Mouse (Mus musculus): ENCODE measurements around the gene Plekha5. TPM values are rescaled to one million over a fixed set of nuclear protein-coding genes. Genes with fewer than 3 reads are reported as not detected.

Plekha5 gene
- polyA plus RNA-seq, 1 experiment from 2014 or later: 4.8 TPM

- Histone ChIP-seq H3K4me1 (replicated peaks) (peaks cover 5% of the 10 kb centered on the region; the same call in 1 of the 2 replicates), H3K36me3 (0 out of 2 replicates have a peak, but pooled peaks cover 6% of the 10 kb centered on the region), H3K4me3 (replicated peaks) (peak overlapping the region; percentile 74), H3K9ac (peak overlapping the region; percentile 78), H3K27me3 (peaks cover 26% of the 10 kb centered on the region), H3K9me3 (replicated peaks) (no peaks in the 10 kb centered on the region), H3K27ac (peak overlapping the region; percentile 50; the same call in 1 of the 2 replicates), H3K4me2 (peak overlapping the region; percentile 77)
- ATAC-seq (ENCODE audit: low read depth) (no peak), DNase-seq (no peak)
- WGBS (ENCODE audit: insufficient replicate concordance): 5% methylated on average over 17 of the region's 17 CpGs
Measured at GRCm38 (mm10) chr6:140424991-140425361, 1.1 kb downstream of the Plekha5 start.

- H3K4me3 ChIP-seq (replicated peaks): no peak overlapping the region
- H3K27me3 ChIP-seq: peaks cover 9% of the 10 kb centered on the region
- no peak for DNase-seq
- no peak for ATAC-seq (ENCODE audit: low read depth)
- peaks cover 13% of the 10 kb centered on the region for H3K36me3 ChIP-seq
- no peaks in the 10 kb centered on the region for H3K9me3 ChIP-seq (replicated peaks)
- H3K27ac ChIP-seq: no peak overlapping the region
- 69% methylated on average over 8 of the region's 8 CpGs for WGBS (ENCODE audit: insufficient replicate concordance)
- no peak overlapping the region for H3K9ac ChIP-seq
- H3K4me2 ChIP-seq: no peak overlapping the region
- H3K4me1 ChIP-seq (replicated peaks): peaks cover 5% of the 10 kb centered on the region; the same call in 1 of the 2 replicates
Measured at GRCm38 (mm10) chr6:140429236-140429635, 5.4 kb downstream of the Plekha5 start.

GRCm38 (mm10) chr6:140432363-140432762, 8.5 kb downstream of the Plekha5 start:
- ATAC-seq (ENCODE audit: low read depth) (no peak), DNase-seq (no peak)
- 81% methylated on average over 9 of the region's 9 CpGs for WGBS (ENCODE audit: insufficient replicate concordance)
- no peaks in the 10 kb centered on the region for H3K4me1 ChIP-seq (replicated peaks)
- H3K36me3 ChIP-seq: peaks cover 13% of the 10 kb centered on the region
- no peak overlapping the region for H3K4me3 ChIP-seq (replicated peaks)
- no peak overlapping the region for H3K27ac ChIP-seq
- no peaks in the 10 kb centered on the region for H3K9me3 ChIP-seq (replicated peaks)
- no peak overlapping the region for H3K9ac ChIP-seq
- no peaks in the 10 kb centered on the region for H3K27me3 ChIP-seq
- H3K4me2 ChIP-seq: no peak overlapping the region

GRCm38 (mm10) chr6:140443374-140443773, 19.5 kb downstream of the Plekha5 start:
- Histone ChIP-seq H3K4me3 (replicated peaks) (no peak overlapping the region), H3K27me3 (no peaks in the 10 kb centered on the region), H3K4me2 (no peak overlapping the region), H3K27ac (no peak overlapping the region), H3K9me3 (replicated peaks) (no peaks in the 10 kb centered on the region), H3K36me3 (no peaks in the 10 kb centered on the region), H3K4me1 (replicated peaks) (no peaks in the 10 kb centered on the region), H3K9ac (no peak overlapping the region)
- WGBS (ENCODE audit: insufficient replicate concordance): 84% methylated on average over 5 of the region's 5 CpGs
- DNase-seq: peak; percentile 15
- no peak for ATAC-seq (ENCODE audit: low read depth)

- 62% methylated on average over 7 of the region's 7 CpGs for WGBS (ENCODE audit: insufficient replicate concordance)
- Histone ChIP-seq H3K4me2 (no peak overlapping the region), H3K4me1 (replicated peaks) (no peaks in the 10 kb centered on the region), H3K36me3 (no peaks in the 10 kb centered on the region), H3K9ac (no peak overlapping the region), H3K4me3 (replicated peaks) (no peak overlapping the region), H3K27me3 (no peaks in the 10 kb centered on the region), H3K9me3 (replicated peaks) (no peaks in the 10 kb centered on the region), H3K27ac (no peak overlapping the region)
- ATAC-seq (ENCODE audit: low read depth): no peak
- no peak for DNase-seq
Measured at GRCm38 (mm10) chr6:140444147-140444546, 20.3 kb downstream of the Plekha5 start.

GRCm38 (mm10) chr6:140444855-140445465, 21.1 kb downstream of the Plekha5 start:
- 62% methylated on average over 10 of the region's 10 CpGs for WGBS (ENCODE audit: insufficient replicate concordance)
- H3K27ac ChIP-seq: no peak overlapping the region
- no peaks in the 10 kb centered on the region for H3K27me3 ChIP-seq
- ATAC-seq (ENCODE audit: low read depth) (no peak), DNase-seq (no peak)
- no peak overlapping the region for H3K4me2 ChIP-seq
- H3K9me3 ChIP-seq (replicated peaks): no peaks in the 10 kb centered on the region
- no peaks in the 10 kb centered on the region for H3K4me1 ChIP-seq (replicated peaks)
- no peak overlapping the region for H3K9ac ChIP-seq
- no peak overlapping the region for H3K4me3 ChIP-seq (replicated peaks)
- no peaks in the 10 kb centered on the region for H3K36me3 ChIP-seq

GRCm38 (mm10) chr6:140448010-140448739, 24.3 kb downstream of the Plekha5 start:
- H3K4me3 ChIP-seq (replicated peaks): no peak overlapping the region
- DNase-seq: no peak
- no peak overlapping the region for H3K4me2 ChIP-seq
- 85% methylated on average over 21 of the region's 21 CpGs for WGBS (ENCODE audit: insufficient replicate concordance)
- H3K27me3 ChIP-seq: no peaks in the 10 kb centered on the region
- H3K27ac ChIP-seq: no peak overlapping the region
- H3K36me3 ChIP-seq: no peaks in the 10 kb centered on the region
- H3K9ac ChIP-seq: no peak overlapping the region
- ATAC-seq (ENCODE audit: low read depth): no peak
- no peaks in the 10 kb centered on the region for H3K9me3 ChIP-seq (replicated peaks)
- no peaks in the 10 kb centered on the region for H3K4me1 ChIP-seq (replicated peaks)

- H3K9ac ChIP-seq: no peak overlapping the region
- H3K27me3 ChIP-seq: no peaks in the 10 kb centered on the region
- H3K4me2 ChIP-seq: no peak overlapping the region
- H3K27ac ChIP-seq: no peak overlapping the region
- H3K4me1 ChIP-seq (replicated peaks): no peaks in the 10 kb centered on the region
- H3K9me3 ChIP-seq (replicated peaks): no peaks in the 10 kb centered on the region
- WGBS (ENCODE audit: insufficient replicate concordance): 58% methylated on average over 5 of the region's 5 CpGs
- DNase-seq (no peak), ATAC-seq (ENCODE audit: low read depth) (no peak)
- no peaks in the 10 kb centered on the region for H3K36me3 ChIP-seq
- no peak overlapping the region for H3K4me3 ChIP-seq (replicated peaks)
Measured at GRCm38 (mm10) chr6:140450693-140451092, 26.8 kb downstream of the Plekha5 start.

- no peaks in the 10 kb centered on the region for H3K9me3 ChIP-seq (replicated peaks)
- ATAC-seq (ENCODE audit: low read depth) (no peak), DNase-seq (no peak)
- H3K36me3 ChIP-seq: no peaks in the 10 kb centered on the region
- WGBS (ENCODE audit: insufficient replicate concordance): 74% methylated on average over 8 of the region's 8 CpGs
- no peak overlapping the region for H3K4me3 ChIP-seq (replicated peaks)
- H3K27ac ChIP-seq: no peak overlapping the region
- H3K4me1 ChIP-seq (replicated peaks): no peaks in the 10 kb centered on the region
- H3K9ac ChIP-seq: no peak overlapping the region
- no peaks in the 10 kb centered on the region for H3K27me3 ChIP-seq
- no peak overlapping the region for H3K4me2 ChIP-seq
Measured at GRCm38 (mm10) chr6:140452736-140453135, 28.9 kb downstream of the Plekha5 start.

- no peaks in the 10 kb centered on the region for H3K27me3 ChIP-seq
- H3K4me3 ChIP-seq (replicated peaks): no peak overlapping the region
- no peaks in the 10 kb centered on the region for H3K4me1 ChIP-seq (replicated peaks)
- no peak overlapping the region for H3K4me2 ChIP-seq
- DNase-seq: no peak
- H3K27ac ChIP-seq: no peak overlapping the region
- no peaks in the 10 kb centered on the region for H3K9me3 ChIP-seq (replicated peaks)
- no peak overlapping the region for H3K9ac ChIP-seq
- 74% methylated on average over 5 of the region's 5 CpGs for WGBS (ENCODE audit: insufficient replicate concordance)
- no peaks in the 10 kb centered on the region for H3K36me3 ChIP-seq
- ATAC-seq (ENCODE audit: low read depth): no peak
Measured at GRCm38 (mm10) chr6:140453454-140453853, 29.6 kb downstream of the Plekha5 start.

- Histone ChIP-seq H3K27me3 (no peaks in the 10 kb centered on the region), H3K9me3 (replicated peaks) (no peaks in the 10 kb centered on the region), H3K9ac (no peak overlapping the region), H3K4me3 (replicated peaks) (no peak overlapping the region), H3K36me3 (no peaks in the 10 kb centered on the region), H3K4me2 (no peak overlapping the region), H3K4me1 (replicated peaks) (no peaks in the 10 kb centered on the region), H3K27ac (no peak overlapping the region)
- 79% methylated on average over 3 of the region's 3 CpGs for WGBS (ENCODE audit: insufficient replicate concordance)
- DNase-seq (no peak), ATAC-seq (ENCODE audit: low read depth) (no peak)
Measured at GRCm38 (mm10) chr6:140454388-140454787, 30.5 kb downstream of the Plekha5 start.

- WGBS (ENCODE audit: insufficient replicate concordance): 69% methylated on average over 3 of the region's 3 CpGs
- no peaks in the 10 kb centered on the region for H3K36me3 ChIP-seq
- ATAC-seq (ENCODE audit: low read depth) (no peak), DNase-seq (no peak)
- H3K9me3 ChIP-seq (replicated peaks): no peaks in the 10 kb centered on the region
- H3K9ac ChIP-seq: no peak overlapping the region
- no peak overlapping the region for H3K4me3 ChIP-seq (replicated peaks)
- no peaks in the 10 kb centered on the region for H3K4me1 ChIP-seq (replicated peaks)
- H3K4me2 ChIP-seq: no peak overlapping the region
- no peak overlapping the region for H3K27ac ChIP-seq
- no peaks in the 10 kb centered on the region for H3K27me3 ChIP-seq
Measured at GRCm38 (mm10) chr6:140455851-140456250, 32.0 kb downstream of the Plekha5 start.

Data from liver, embryonic 13.5 days (tissue).